Mouse (Mus musculus): ENCODE results near the gene Sdccag8. TPM values are rescaled to one million over a fixed set of nuclear protein-coding genes. Genes with fewer than 3 reads are reported as not detected.

The Sdccag8 gene
- 4.9 and 5.2 TPM in 2 replicates for polyA plus RNA-seq (2015; fragmentation: Nextera tagmentation; extraction: Ambion mirVana)

- peak; percentile 91 for ATAC-seq (ENCODE audit: low read depth)
- no peaks in the 10 kb centered on the region for H3K27me3 ChIP-seq (ENCODE audit: control insufficient read depth, insufficient read depth, low read depth, low read length)
- peak within 1 kb of the TSS; percentile 98 for H3K27ac ChIP-seq (ENCODE audit: low read length)
- no peaks in the 10 kb centered on the region for H3K9me3 ChIP-seq (replicated peaks; ENCODE audit: control insufficient read depth, low read length)
- whole genome bisulfite sequencing (ENCODE audit: insufficient replicate concordance) = under 1% methylated on average over 25 of the region's 25 CpGs
- H3K4me1 ChIP-seq (ENCODE audit: control insufficient read depth, low read depth, low read length) = peaks cover 26% of the 10 kb centered on the region
- peak within 1 kb of the TSS; percentile 97 for H3K4me3 ChIP-seq (ENCODE audit: low read depth, low read length)
- H3K9ac ChIP-seq (ENCODE audit: low read depth, low read length) = peak within 1 kb of the TSS; percentile 96
- H3K36me3 ChIP-seq (ENCODE audit: control insufficient read depth, insufficient read depth) = no peaks in the 10 kb centered on the region
- peak within 1 kb of the TSS; percentile 83 for H3K4me2 ChIP-seq (ENCODE audit: low read depth, low read length)
These were observed at the start of gene Sdccag8 for GRCm38 (mm10) chr1:176814591-176815062. Sdccag8 (plus strand) TSS chr1:176814660.

DNA sequence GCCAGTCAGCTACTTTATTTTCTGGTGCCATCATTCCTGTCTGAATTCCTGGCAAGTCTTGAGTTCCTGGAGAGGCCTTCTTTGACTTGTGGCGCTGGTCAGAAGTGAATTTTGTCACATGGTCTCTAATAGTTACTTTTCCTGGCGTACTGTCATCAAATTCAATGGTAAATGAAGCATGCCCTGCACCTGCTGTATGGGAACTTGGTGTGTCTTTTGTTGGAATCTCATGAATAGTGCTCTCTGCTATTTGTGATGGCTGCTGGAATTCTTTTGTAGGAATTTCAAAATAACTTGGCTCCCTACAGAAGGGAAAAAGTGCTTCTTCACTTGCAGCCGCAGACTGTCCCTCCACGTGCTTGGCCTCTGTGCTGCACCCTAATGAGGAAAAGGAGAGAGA lies 39.9 kb upstream of the Sdccag8 start:
- H3K4me2 ChIP-seq (ENCODE audit: low read depth, low read length) = no peak overlapping the region
- peaks cover 6% of the 10 kb centered on the region; the same call in 1 of the 2 replicates for H3K36me3 ChIP-seq (ENCODE audit: control insufficient read depth, insufficient read depth)
- no peak overlapping the region for H3K9ac ChIP-seq (ENCODE audit: low read depth, low read length)
- 76% methylated on average over 4 of the region's 4 CpGs for WGBS (ENCODE audit: insufficient replicate concordance)
- H3K27ac ChIP-seq (ENCODE audit: low read length) = no peak overlapping the region
- H3K4me3 ChIP-seq (ENCODE audit: low read depth, low read length) = no peak overlapping the region
- H3K4me1 ChIP-seq (ENCODE audit: control insufficient read depth, low read depth, low read length) = no peaks in the 10 kb centered on the region
- no peak for ATAC-seq (ENCODE audit: low read depth)
- no peaks in the 10 kb centered on the region for H3K9me3 ChIP-seq (replicated peaks; ENCODE audit: control insufficient read depth, low read length)
- H3K27me3 ChIP-seq (ENCODE audit: control insufficient read depth, insufficient read depth, low read depth, low read length) = no peaks in the 10 kb centered on the region

DNA sequence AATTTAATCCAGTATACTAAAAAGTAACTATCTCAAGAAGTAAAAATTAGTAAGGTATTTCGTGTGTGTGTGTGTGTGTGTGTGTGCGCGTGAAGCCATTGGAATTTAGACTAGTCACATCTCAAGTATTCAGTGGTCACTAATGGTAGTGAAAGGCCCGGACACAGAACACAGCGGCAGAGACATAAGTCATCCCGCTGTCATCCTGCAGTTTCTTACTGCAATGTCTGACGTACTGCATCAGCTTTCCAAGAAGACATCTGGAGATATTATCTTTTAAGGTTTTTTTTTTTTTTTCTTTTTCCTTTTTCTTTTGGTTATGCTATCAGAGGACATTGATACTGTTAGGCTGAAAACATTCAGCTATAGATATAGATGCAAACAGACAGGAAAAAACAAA lies 25.1 kb upstream of the Sdccag8 start:
- Histone ChIP-seq H3K9me3 (replicated peaks; ENCODE audit: control insufficient read depth, low read length) (no peaks in the 10 kb centered on the region), H3K9ac (ENCODE audit: low read depth, low read length) (no peak overlapping the region), H3K4me1 (ENCODE audit: control insufficient read depth, low read depth, low read length) (no peaks in the 10 kb centered on the region), H3K4me2 (ENCODE audit: low read depth, low read length) (no peak overlapping the region), H3K27me3 (ENCODE audit: control insufficient read depth, insufficient read depth, low read depth, low read length) (no peaks in the 10 kb centered on the region), H3K4me3 (ENCODE audit: low read depth, low read length) (no peak overlapping the region), H3K36me3 (ENCODE audit: control insufficient read depth, insufficient read depth) (peaks cover 7% of the 10 kb centered on the region), H3K27ac (ENCODE audit: low read length) (no peak overlapping the region)
- WGBS (ENCODE audit: insufficient replicate concordance) = 82% methylated on average over 7 of the region's 7 CpGs
- ATAC-seq (ENCODE audit: low read depth) = no peak

DNA sequence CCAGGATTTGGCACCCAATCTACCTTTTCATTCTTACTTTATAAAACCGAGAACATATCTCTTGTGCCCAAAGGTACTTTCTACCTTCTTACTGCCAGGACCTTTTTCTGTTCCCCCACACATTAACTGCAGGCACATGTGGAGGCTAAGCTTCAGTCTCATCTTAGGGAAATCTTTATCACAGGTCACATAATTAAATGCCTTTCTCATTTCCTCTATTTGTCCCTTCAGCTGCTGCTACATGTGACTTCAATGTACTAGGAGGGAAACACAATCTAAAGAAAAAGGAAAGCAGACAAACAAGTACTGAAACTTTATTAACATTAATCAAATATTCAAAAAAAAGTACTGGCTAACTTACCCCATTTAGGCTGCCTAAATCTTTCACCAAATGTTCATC lies 22.3 kb upstream of the Sdccag8 start:
- H3K4me3 ChIP-seq (ENCODE audit: low read depth, low read length) = no peak overlapping the region
- no peaks in the 10 kb centered on the region for H3K9me3 ChIP-seq (replicated peaks; ENCODE audit: control insufficient read depth, low read length)
- no peak overlapping the region for H3K27ac ChIP-seq (ENCODE audit: low read length)
- no peak for ATAC-seq (ENCODE audit: low read depth)
- H3K9ac ChIP-seq (ENCODE audit: low read depth, low read length) = no peak overlapping the region
- H3K4me2 ChIP-seq (ENCODE audit: low read depth, low read length) = no peak overlapping the region
- peaks cover 7% of the 10 kb centered on the region for H3K36me3 ChIP-seq (ENCODE audit: control insufficient read depth, insufficient read depth)
- no peaks in the 10 kb centered on the region for H3K4me1 ChIP-seq (ENCODE audit: control insufficient read depth, low read depth, low read length)
- 74% methylated on average over 1 of the region's 1 CpGs for WGBS (ENCODE audit: insufficient replicate concordance)
- H3K27me3 ChIP-seq (ENCODE audit: control insufficient read depth, insufficient read depth, low read depth, low read length) = no peaks in the 10 kb centered on the region

GRCm38 (mm10) chr1:176798673-176799072 lies 15.8 kb upstream of the Sdccag8 start:
- Histone ChIP-seq H3K27ac (ENCODE audit: low read length) (no peak overlapping the region), H3K36me3 (ENCODE audit: control insufficient read depth, insufficient read depth) (no peaks in the 10 kb centered on the region), H3K27me3 (ENCODE audit: control insufficient read depth, insufficient read depth, low read depth, low read length) (no peaks in the 10 kb centered on the region), H3K4me2 (ENCODE audit: low read depth, low read length) (no peak overlapping the region), H3K9ac (ENCODE audit: low read depth, low read length) (no peak overlapping the region), H3K9me3 (replicated peaks; ENCODE audit: control insufficient read depth, low read length) (no peaks in the 10 kb centered on the region), H3K4me3 (ENCODE audit: low read depth, low read length) (no peak overlapping the region), H3K4me1 (ENCODE audit: control insufficient read depth, low read depth, low read length) (no peaks in the 10 kb centered on the region)
- ATAC-seq (ENCODE audit: low read depth) = no peak

GRCm38 (mm10) chr1:176800728-176801365 lies 13.6 kb upstream of the Sdccag8 start:
- no peak overlapping the region for H3K4me2 ChIP-seq (ENCODE audit: low read depth, low read length)
- 28% methylated on average over 2 of the region's 2 CpGs for WGBS (ENCODE audit: insufficient replicate concordance)
- H3K9me3 ChIP-seq (replicated peaks; ENCODE audit: control insufficient read depth, low read length) = no peaks in the 10 kb centered on the region
- no peak overlapping the region for H3K27ac ChIP-seq (ENCODE audit: low read length)
- no peaks in the 10 kb centered on the region for H3K4me1 ChIP-seq (ENCODE audit: control insufficient read depth, low read depth, low read length)
- H3K9ac ChIP-seq (ENCODE audit: low read depth, low read length) = no peak overlapping the region
- H3K4me3 ChIP-seq (ENCODE audit: low read depth, low read length) = no peak overlapping the region
- no peaks in the 10 kb centered on the region for H3K36me3 ChIP-seq (ENCODE audit: control insufficient read depth, insufficient read depth)
- no peak for ATAC-seq (ENCODE audit: low read depth)
- no peaks in the 10 kb centered on the region for H3K27me3 ChIP-seq (ENCODE audit: control insufficient read depth, insufficient read depth, low read depth, low read length)

DNA sequence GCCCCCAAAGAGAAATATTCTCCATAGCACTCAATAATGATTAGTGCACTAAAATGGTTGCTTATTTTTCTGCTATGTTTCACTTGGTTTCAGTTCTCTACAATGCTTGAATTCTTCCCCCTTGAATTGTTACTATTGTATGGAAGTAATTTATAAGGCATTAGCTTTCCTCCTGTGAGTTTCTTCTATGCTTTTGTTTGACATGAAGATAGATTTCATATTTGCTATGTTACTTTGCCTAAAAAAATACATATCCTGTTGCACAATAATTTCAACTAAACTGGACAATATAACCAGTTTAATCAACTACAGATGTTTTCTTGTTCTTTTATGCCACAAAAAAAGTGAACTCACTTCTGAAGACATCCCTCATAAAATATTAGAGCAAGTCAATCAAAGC lies 4.3 kb upstream of the Sdccag8 start:
- ATAC-seq (ENCODE audit: low read depth) = no peak
- H3K4me1 ChIP-seq (ENCODE audit: control insufficient read depth, low read depth, low read length) = peaks cover 14% of the 10 kb centered on the region
- no peaks in the 10 kb centered on the region for H3K27me3 ChIP-seq (ENCODE audit: control insufficient read depth, insufficient read depth, low read depth, low read length)

DNA sequence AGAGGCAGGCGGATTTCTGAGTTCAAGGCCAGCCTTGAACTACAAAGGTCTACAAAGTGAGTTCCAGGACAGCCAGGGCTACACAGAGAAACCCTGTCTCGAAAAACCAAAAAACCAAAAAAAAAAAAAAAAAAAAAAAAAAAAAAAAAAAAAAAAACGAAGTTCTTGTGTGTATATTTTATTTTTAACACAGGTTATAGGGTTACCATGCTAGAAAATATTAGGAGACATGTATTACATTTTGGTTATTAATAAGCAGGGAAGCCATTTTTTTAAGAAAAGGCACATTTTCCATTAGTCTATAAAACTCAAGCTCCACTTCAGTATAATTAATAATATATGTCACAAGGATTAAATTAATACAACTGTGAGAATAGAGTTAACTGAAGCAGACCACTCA lies 2.6 kb upstream of the Sdccag8 start:
- Histone ChIP-seq H3K9ac (ENCODE audit: low read depth, low read length) (no peak overlapping the region), H3K4me2 (ENCODE audit: low read depth, low read length) (peak overlapping the region; percentile 83; the same call in 1 of the 2 replicates), H3K4me1 (ENCODE audit: control insufficient read depth, low read depth, low read length) (peaks cover 14% of the 10 kb centered on the region), H3K27me3 (ENCODE audit: control insufficient read depth, insufficient read depth, low read depth, low read length) (no peaks in the 10 kb centered on the region), H3K27ac (ENCODE audit: low read length) (no peak overlapping the region), H3K36me3 (ENCODE audit: control insufficient read depth, insufficient read depth) (no peaks in the 10 kb centered on the region), H3K9me3 (replicated peaks; ENCODE audit: control insufficient read depth, low read length) (no peaks in the 10 kb centered on the region), H3K4me3 (ENCODE audit: low read depth, low read length) (no peak overlapping the region)
- no peak for ATAC-seq (ENCODE audit: low read depth)
- WGBS (ENCODE audit: insufficient replicate concordance) = 74% methylated on average over 3 of the region's 3 CpGs

More for the DNA sequence above, 4.3 kb upstream of the Sdccag8 start:
- Histone ChIP-seq H3K4me2 (ENCODE audit: low read depth, low read length) (no peak overlapping the region), H3K9me3 (replicated peaks; ENCODE audit: control insufficient read depth, low read length) (no peaks in the 10 kb centered on the region), H3K27ac (ENCODE audit: low read length) (no peak overlapping the region), H3K4me3 (ENCODE audit: low read depth, low read length) (no peak overlapping the region), H3K36me3 (ENCODE audit: control insufficient read depth, insufficient read depth) (no peaks in the 10 kb centered on the region), H3K9ac (ENCODE audit: low read depth, low read length) (no peak overlapping the region)

- H3K36me3 ChIP-seq (ENCODE audit: control insufficient read depth, insufficient read depth) = no peaks in the 10 kb centered on the region
- H3K4me3 ChIP-seq (ENCODE audit: low read depth, low read length) = peak overlapping the region; percentile 97
- H3K4me1 ChIP-seq (ENCODE audit: control insufficient read depth, low read depth, low read length) = peaks cover 14% of the 10 kb centered on the region
- WGBS (ENCODE audit: insufficient replicate concordance) = 11% methylated on average over 11 of the region's 11 CpGs
- no peaks in the 10 kb centered on the region for H3K27me3 ChIP-seq (ENCODE audit: control insufficient read depth, insufficient read depth, low read depth, low read length)
- peak overlapping the region; percentile 98 for H3K27ac ChIP-seq (ENCODE audit: low read length)
- ATAC-seq (ENCODE audit: low read depth) = no peak
- no peaks in the 10 kb centered on the region for H3K9me3 ChIP-seq (replicated peaks; ENCODE audit: control insufficient read depth, low read length)
- H3K9ac ChIP-seq (ENCODE audit: low read depth, low read length) = peak overlapping the region; percentile 96
- H3K4me2 ChIP-seq (ENCODE audit: low read depth, low read length) = peak overlapping the region; percentile 83
These were observed 1.8 kb upstream of the Sdccag8 start for GRCm38 (mm10) chr1:176812491-176813291.
